Mouse (Mus musculus): ENCODE measurements at regions not wholly inside any gene's neighbourhood (a gene's known extent, or its start where the extent isn't known, plus 50 kb on each side); places are given as distances from the start of the nearest gene placed in this dataset.

GRCm38 (mm10) chr9:43593236-43593635 lies 150.5 kb upstream of the Nectin1 start:
- TF ChIP-seq CTCF (conservative IDR thresholded peaks at IDR 0.05; ENCODE audit: insufficient read depth, insufficient read length, low read depth, low read length) (no peak), POLR2A (IDR thresholded peaks at IDR 0.05; ENCODE audit: low read depth, low read length) (no peak)

Data from kidney, adult 2 months (tissue).